Comparison of ENCODE assay signal across 8 mouse cellular contexts in genomic region chr3:84692647-84693199, GRCm38 (mm10). TPM values are rescaled to one million over a fixed set of nuclear protein-coding genes. Genes with fewer than 3 reads are reported as not detected.
DNase-seq lines count a peak whose midpoint lies in the region; ATAC-seq and TF ChIP-seq lines count a peak whose summit lies in the region.

No protein-coding gene starts in this region.

- H3K27me3 ChIP-seq in heart, adult 2 months (ENCODE audit: control insufficient read depth, insufficient read depth, low read length): no peaks in the 10 kb centered on the region
- H3K27me3 ChIP-seq in heart, embryonic 12.5 days (replicated peaks): no peaks in the 10 kb centered on the region
- no peaks in the 10 kb centered on the region for H3K27me3 ChIP-seq in MEL (ENCODE audit: control insufficient read depth in 1 of 2, insufficient read depth in 2 of 2, low read length in 2 of 2)
- H3K27me3 ChIP-seq in splenic B cell, adult 2 months (ENCODE audit: control insufficient read depth, insufficient read depth, low read length, poor library complexity, severe bottlenecking): no peaks in the 10 kb centered on the region

- H3K4me1 ChIP-seq in heart, adult 2 months (ENCODE audit: control insufficient read depth, insufficient read depth, low read length): peaks cover 3% of the 10 kb centered on the region; the same call in 1 of the 2 replicates
- peaks cover 20% of the 10 kb centered on the region for H3K4me1 ChIP-seq in heart, embryonic 12.5 days (replicated peaks)
- no peaks in the 10 kb centered on the region; a peak in 1 of 4 replicates for H3K4me1 ChIP-seq in MEL (ENCODE audit: control insufficient read depth in 1 of 2, insufficient read depth in 2 of 2, low read length in 2 of 2)

- no peak for ATAC-seq in heart, embryonic 12.5 days (ENCODE audit: insufficient number of reproducible peaks, low FRiP score)

- H3K4me3 ChIP-seq in heart, adult 2 months: no peak overlapping the region
- H3K4me3 ChIP-seq in heart, embryonic 12.5 days: no peak overlapping the region
- H3K4me3 ChIP-seq in MEL (ENCODE audit: control insufficient read depth in 1 of 2, insufficient read depth in 1 of 2, low read depth in 2 of 2, low read length in 2 of 2): no peak overlapping the region

- TF ChIP-seq POLR2A in heart, adult 2 months (IDR thresholded peaks at IDR 0.05; ENCODE audit: insufficient read depth, low read depth, low read length): no peak
- TF ChIP-seq POLR2A in MEL (IDR thresholded peaks at IDR 0.05; ENCODE audit: control insufficient read depth in 1 of 2, insufficient read depth in 1 of 2, low read depth in 1 of 2, low read length in 2 of 2, poor library complexity in 1 of 2): no peak

- H3K79me2 ChIP-seq in heart, adult 2 months (replicated peaks; ENCODE audit: control insufficient read depth, insufficient read depth, low read length): no peaks in the 10 kb centered on the region
- H3K79me2 ChIP-seq in MEL (ENCODE audit: control insufficient read depth, insufficient read depth, low read length, poor library complexity): no peaks in the 10 kb centered on the region

- intact Hi-C loops in heart, adult 2 months (cut with DNase I): loop anchor here (1.0 to 2.0 kb wide), 4 partner anchors 78 to 214 kb away; no protein-coding TSS in a partner anchor

- TF ChIP-seq CTCF in heart, adult 2 months (IDR thresholded peaks at IDR 0.05): peak; percentile 89
- peak; percentile 39 to 94 (median 50) for TF ChIP-seq CTCF in MEL (IDR thresholded peaks at IDR 0.05 in 2 of 3, conservative IDR thresholded peaks at IDR 0.05 in 1 of 3; ENCODE audit: control insufficient read depth in 1 of 3, insufficient read depth in 1 of 3, low read depth in 2 of 3, low read length in 3 of 3, poor library complexity in 1 of 3, severe bottlenecking in 1 of 3)

- H3K9me3 ChIP-seq in heart, embryonic 12.5 days (replicated peaks): no peaks in the 10 kb centered on the region
- H3K9me3 ChIP-seq in MEL (replicated peaks; ENCODE audit: insufficient read depth, low read length): no peaks in the 10 kb centered on the region

- H3K27ac ChIP-seq in heart, adult 2 months: no peak overlapping the region
- no peak overlapping the region for H3K27ac ChIP-seq in heart, embryonic 12.5 days (ENCODE audit: poor library complexity, severe bottlenecking)
- H3K27ac ChIP-seq in MEL (ENCODE audit: control insufficient read depth, low read depth, low read length): no peak overlapping the region

- H3K9ac ChIP-seq in heart, adult 2 months (ENCODE audit: low read depth, low read length): no peak overlapping the region
- no peak overlapping the region for H3K9ac ChIP-seq in heart, embryonic 12.5 days
- H3K9ac ChIP-seq in MEL (ENCODE audit: control insufficient read depth, low read depth, low read length, poor library complexity, severe bottlenecking): no peak overlapping the region

- H3K36me3 ChIP-seq in heart, adult 2 months (ENCODE audit: control insufficient read depth, insufficient read depth, low read length): no peaks in the 10 kb centered on the region
- no peaks in the 10 kb centered on the region for H3K36me3 ChIP-seq in heart, embryonic 12.5 days
- no peaks in the 10 kb centered on the region for H3K36me3 ChIP-seq in MEL (ENCODE audit: control insufficient read depth in 1 of 2, insufficient read depth in 2 of 2, low read length in 2 of 2)
- 0 out of 2 replicates have a peak, but pooled peaks cover 2% of the 10 kb centered on the region for H3K36me3 ChIP-seq in splenic B cell, adult 2 months (ENCODE audit: control insufficient read depth, insufficient read depth, low read length, poor library complexity, severe bottlenecking)

- TF ChIP-seq RAD21 in MEL (IDR thresholded peaks at IDR 0.05; ENCODE audit: low read depth, low read length): no peak; the same call in none of the 2 replicates

- H3K4me2 ChIP-seq in heart, embryonic 12.5 days: no peak overlapping the region

- WGBS in heart, adult 2 months: 51% methylated on average over 4 of the region's 4 CpGs
- WGBS in heart, embryonic 12.5 days: 57% methylated on average over 4 of the region's 4 CpGs

- DNase-seq in heart, adult 2 months: no peak
- DNase-seq in 3T3-L1 (ENCODE audit: low read depth, low spot score) (peak; percentile 76), MEL (ENCODE audit: low read depth, low spot score) (peak; percentile 73)
- DNase-seq in heart, postnatal 4 days: peak; percentile 39
- DNase-seq in splenic B cell, adult 2 months (ENCODE audit: low read depth, low spot score): peak; percentile 67
- DNase-seq in thymus, postnatal 36 days: no peak
- no peak for DNase-seq in spleen, postnatal 14 days (ENCODE audit: low spot score in 2 of 2)

- no peak for TF ChIP-seq EP300 in heart, adult 2 months (IDR thresholded peaks at IDR 0.05; ENCODE audit: insufficient read depth, low read depth, low read length)
- TF ChIP-seq EP300 in MEL (IDR thresholded peaks at IDR 0.05; ENCODE audit: low read depth in 1 of 2, low read length in 2 of 2): no peak

TF ChIP-seq in MEL, 35 proteins besides CTCF, POLR2A, EP300 and RAD21:
- TF ChIP-seq ZMIZ1 (IDR thresholded peaks at IDR 0.05; ENCODE audit: low read depth, low read length) (no peak), POLR2AphosphoS2 (IDR thresholded peaks at IDR 0.05; ENCODE audit: low read length) (no peak), UBTF (IDR thresholded peaks at IDR 0.05; ENCODE audit: borderline replicate concordance, insufficient read depth, low read depth, low read length) (no peak), TAL1 (IDR thresholded peaks at IDR 0.05; ENCODE audit: low read length) (no peak), MYB (IDR thresholded peaks at IDR 0.05; ENCODE audit: low read depth, low read length) (no peak), CHD2 (IDR thresholded peaks at IDR 0.05; ENCODE audit: low read length) (no peak), E2F4 (IDR thresholded peaks at IDR 0.05; ENCODE audit: borderline replicate concordance, low read depth, low read length) (no peak), CHD1 (IDR thresholded peaks at IDR 0.05; ENCODE audit: low read depth, low read length) (no peak), GATA1 (IDR thresholded peaks at IDR 0.05; ENCODE audit: low read depth, low read length) (peak; percentile 26; the same call in 1 of the 2 replicates), KAT2A (conservative IDR thresholded peaks at IDR 0.05; ENCODE audit: low read depth, low read length) (no peak), POLR2AphosphoS5 (IDR thresholded peaks at IDR 0.05; ENCODE audit: borderline replicate concordance, low read depth, low read length) (no peak), MAX (IDR thresholded peaks at IDR 0.05; ENCODE audit: low read length) (no peak), HCFC1 (IDR thresholded peaks at IDR 0.05; ENCODE audit: low read depth, low read length) (no peak), MAZ (IDR thresholded peaks at IDR 0.05; ENCODE audit: low read depth, low read length) (no peak), BHLHE40 (IDR thresholded peaks at IDR 0.05; ENCODE audit: borderline replicate concordance, low read depth, low read length) (0 out of 2 replicates have a peak, but pooled peaks have one; percentile 32), GABPA (IDR thresholded peaks at IDR 0.05; ENCODE audit: low read depth, low read length) (no peak), MEF2A (IDR thresholded peaks at IDR 0.05; ENCODE audit: extremely low read depth, insufficient replicate concordance, low read depth, low read length, poor library complexity, severe bottlenecking) (no peak), MXI1 (IDR thresholded peaks at IDR 0.05; ENCODE audit: low read depth, low read length) (no peak; the same call in 1 of the 2 replicates), TBP (IDR thresholded peaks at IDR 0.05; ENCODE audit: low read depth, low read length) (no peak), ZKSCAN1 (IDR thresholded peaks at IDR 0.05; ENCODE audit: low read depth, low read length) (no peak), SMC3 (IDR thresholded peaks at IDR 0.05; ENCODE audit: low read depth, low read length) (peak; percentile 100), MAFK (IDR thresholded peaks at IDR 0.05; ENCODE audit: borderline replicate concordance, low read depth, low read length) (0 out of 2 replicates have a peak, but pooled peaks have one; percentile 55), ELF1 (IDR thresholded peaks at IDR 0.05; ENCODE audit: low read depth, low read length) (no peak), USF1 (IDR thresholded peaks at IDR 0.05; ENCODE audit: low read depth, low read length) (no peak), SIN3A (IDR thresholded peaks at IDR 0.05; ENCODE audit: low read length) (0 out of 2 replicates have a peak, but pooled peaks have one; percentile 46), MYC (IDR thresholded peaks at IDR 0.05; ENCODE audit: low read depth, low read length) (0 out of 2 replicates have a peak, but pooled peaks have one; percentile 23), ZNF384 (IDR thresholded peaks at IDR 0.05; ENCODE audit: low read depth, low read length) (peak; percentile 47), ETS1 (IDR thresholded peaks at IDR 0.05; ENCODE audit: low read depth, low read length) (no peak), ZC3H11A (IDR thresholded peaks at IDR 0.05; ENCODE audit: low read depth, low read length) (peak; percentile 99), RCOR1 (IDR thresholded peaks at IDR 0.05; ENCODE audit: low read depth, low read length) (no peak)

RNA-seq across cellular contexts. Expression of gene Tmem154, which starts 26.7 kb away (rescaled TPM):
- total RNA-seq in heart, adult 2 months (2021): 1 to 10 TPM; 1.6 to 2.1 TPM
- polyA plus RNA-seq in heart, adult 2 months (2012; rRNA removed): 2.1 TPM in 2 replicates
- 0.47 and 0.54 TPM in 2 replicates for polyA plus RNA-seq in heart, embryonic 12.5 days (2016; fragmentation: Nextera tagmentation; extraction: Ambion mirVana)
- total RNA-seq in MEL (2012; rRNA removed): 0.03 and 0.12 TPM in 2 replicates
- polyA plus RNA-seq in MEL (2012; ENCODE audit: insufficient read depth in 1 of 2, insufficient read length in 2 of 2, low read depth in 1 of 2, low replicate concordance in 2 of 2, missing spikeins in 1 of 2): under 1 TPM in 1 of 2 experiments, not detected in 1; 0.10 TPM
- total RNA-seq in heart, postnatal 4 days (2021): 1 to 10 TPM; 3.6 to 4.0 TPM

Comparison
In these comparisons a context has a peak if more than half of its experiments do, and no peak if none do; other contexts are left out.
1. DNase-seq: peak in 3T3-L1 (single experiment), MEL (single experiment), heart, postnatal 4 days (single experiment) and splenic B cell, adult 2 months (single experiment); none in heart, adult 2 months (0 of 2), thymus, postnatal 36 days (0 of 2) and spleen, postnatal 14 days (0 of 2).